Mouse (Mus musculus): ENCODE measurements around the gene Aldh16a1.

Gene Aldh16a1

GRCm38 (mm10) chr7:45154096-45154992 lies at the start of gene Aldh16a1, which contains the start of gene Pih1d1:
Gene Aldh16a1 (minus strand): TSS chr7:45154584.
Gene Pih1d1 (plus strand): TSS chr7:45154303.
- peak; percentile 96 to 97 for DNase-seq

GRCm38 (mm10) chr7:45202654-45203053 lies 48.3 kb upstream of the Aldh16a1 start:
- no peak for DNase-seq

DNA sequence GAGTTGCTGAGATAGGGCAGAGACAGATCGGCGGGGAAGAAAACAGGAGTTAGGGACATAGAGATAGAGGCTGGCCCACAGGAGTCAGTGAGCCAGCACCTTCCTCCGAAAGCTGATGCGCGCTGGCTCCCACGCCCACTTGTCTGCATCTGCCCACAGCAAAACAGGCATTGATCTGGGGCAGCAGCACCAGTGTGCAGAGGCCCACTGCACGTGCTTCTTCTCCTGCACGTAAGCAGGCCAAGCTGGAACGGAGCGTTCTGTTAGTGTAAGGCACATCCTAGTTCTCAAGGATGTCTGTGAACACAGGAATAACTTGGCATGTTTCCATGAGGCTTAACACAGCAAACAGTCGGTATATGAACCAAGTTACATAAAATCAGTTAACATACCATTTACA lies 44.6 kb upstream of the Aldh16a1 start:
- DNase-seq = no peak

DNA sequence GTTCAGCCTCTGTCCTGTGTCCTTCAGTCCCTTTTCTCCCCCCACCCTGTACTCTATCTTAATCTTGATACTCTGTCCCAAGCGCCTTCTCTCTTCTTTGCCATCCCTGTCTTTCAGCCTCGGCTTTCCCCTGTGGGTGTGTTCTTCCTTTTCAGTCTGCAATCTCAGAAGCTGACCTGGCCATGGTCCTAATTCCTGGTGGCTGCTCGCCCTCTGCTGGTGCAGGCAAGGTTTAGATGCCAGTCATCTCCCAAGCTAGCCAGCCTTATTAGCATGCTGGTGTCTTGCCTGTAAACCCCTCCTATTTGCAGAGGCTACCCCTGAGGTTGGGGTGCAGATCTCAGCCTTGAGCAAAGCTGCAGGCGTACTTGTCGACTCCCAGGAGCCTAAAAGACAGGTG lies 44.1 kb upstream of the Aldh16a1 start:
- DNase-seq = peak; percentile 71 to 78

GRCm38 (mm10) chr7:45196994-45197393 lies 42.6 kb upstream of the Aldh16a1 start:
- DNase-seq = no peak

- no peak for DNase-seq
Observed at GRCm38 (mm10) chr7:45196176-45196535, 41.8 kb upstream of the Aldh16a1 start.

DNA sequence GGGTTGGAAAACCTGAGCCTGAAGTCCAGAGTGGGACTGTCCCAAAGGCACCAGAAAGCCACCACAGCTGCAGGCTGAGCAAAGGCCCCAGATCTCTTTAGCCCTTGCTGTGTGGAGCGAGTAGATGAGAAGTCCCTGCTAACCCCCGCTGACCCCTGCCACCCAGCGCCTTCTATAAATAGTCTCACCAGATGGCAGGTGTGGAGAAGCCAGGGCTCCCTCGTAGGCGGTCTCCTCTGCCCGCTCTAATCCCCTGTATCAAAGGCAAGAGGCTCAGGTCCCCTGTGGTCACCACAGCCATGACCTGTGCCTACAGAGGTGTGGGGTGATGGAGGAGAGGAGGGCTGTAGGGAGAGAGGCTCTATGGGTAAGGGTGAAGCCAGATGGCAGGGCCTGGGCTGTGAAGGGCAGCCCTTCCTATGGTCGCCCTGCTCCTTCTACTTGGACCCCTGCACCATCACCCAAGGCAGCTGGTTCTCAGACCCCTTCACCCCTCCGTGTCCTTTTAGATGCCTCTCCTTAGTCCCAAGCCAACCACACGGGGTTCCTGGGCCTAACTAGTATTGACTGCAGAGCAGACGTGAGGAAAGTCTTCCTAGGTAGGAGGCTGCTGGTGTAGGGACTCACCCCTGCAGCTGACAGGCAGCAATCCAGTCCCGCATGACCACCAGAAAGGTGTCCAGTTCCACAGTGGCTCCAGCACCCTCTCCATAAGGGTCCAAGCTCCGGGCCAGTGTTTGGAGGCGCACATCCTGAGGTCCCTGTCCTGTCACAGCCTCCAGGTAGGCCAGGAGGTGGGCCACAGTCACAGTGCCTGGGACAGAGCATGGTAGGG lies 41.2 kb upstream of the Aldh16a1 start:
- no peak for DNase-seq

- DNase-seq = peak in 1 of 2 experiments; percentile 16
Observed at GRCm38 (mm10) chr7:45193871-45194785, 39.7 kb upstream of the Aldh16a1 start.

DNA sequence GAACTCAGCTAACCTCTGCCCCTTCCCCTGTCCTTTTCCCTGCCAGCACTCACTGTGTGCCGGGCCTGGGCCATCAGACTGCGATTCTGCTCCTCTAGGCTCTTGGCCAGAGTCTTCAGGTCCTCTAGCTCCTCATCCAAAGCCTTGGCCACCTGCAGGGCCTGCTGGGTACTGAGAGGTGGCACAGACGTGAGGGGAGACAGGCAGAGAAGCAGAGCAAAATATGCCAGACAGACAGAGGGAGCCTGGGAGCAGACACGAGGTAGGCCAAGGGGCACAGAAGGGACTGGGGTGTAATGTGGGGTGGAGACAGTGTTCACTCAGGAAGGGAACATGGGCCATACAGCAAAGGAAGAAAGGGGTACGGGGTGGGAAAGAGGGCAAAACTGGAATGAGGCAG lies 39.0 kb upstream of the Aldh16a1 start:
- DNase-seq = no peak

DNA sequence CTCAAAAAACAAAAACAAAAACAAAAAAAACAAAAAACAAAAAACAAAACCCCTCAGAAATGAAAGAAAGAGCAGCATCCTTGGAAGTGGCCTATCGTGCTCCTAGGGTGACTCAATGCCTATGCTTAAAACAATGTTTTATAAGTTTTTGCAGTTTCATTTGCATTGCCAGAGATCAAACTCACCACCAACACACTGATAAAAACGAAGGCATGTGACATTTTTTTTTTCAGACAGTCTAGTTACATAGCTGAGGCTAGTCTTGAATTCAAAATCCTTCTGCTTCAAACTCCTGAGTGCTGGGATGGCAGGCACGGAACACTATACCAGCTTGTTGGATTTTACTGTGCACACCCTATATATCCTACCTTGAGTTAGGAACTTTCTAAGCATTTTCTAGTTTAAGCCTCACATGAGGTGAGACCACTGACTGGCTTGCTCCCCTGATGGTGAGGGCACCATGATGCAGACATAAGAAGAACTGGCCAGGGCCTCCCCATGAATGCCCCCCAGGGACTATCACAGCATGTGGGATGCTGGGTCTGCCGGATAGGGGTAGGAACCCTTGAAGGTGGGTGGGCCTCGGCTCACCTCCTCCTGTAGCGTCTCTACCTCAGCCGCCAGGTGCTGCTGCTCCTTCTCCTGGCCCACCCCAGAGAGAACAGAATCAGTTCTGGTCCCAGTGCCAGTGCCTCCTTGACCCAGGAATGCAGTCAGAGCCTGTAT lies 38.4 kb upstream of the Aldh16a1 start:
- DNase-seq = no peak

DNA sequence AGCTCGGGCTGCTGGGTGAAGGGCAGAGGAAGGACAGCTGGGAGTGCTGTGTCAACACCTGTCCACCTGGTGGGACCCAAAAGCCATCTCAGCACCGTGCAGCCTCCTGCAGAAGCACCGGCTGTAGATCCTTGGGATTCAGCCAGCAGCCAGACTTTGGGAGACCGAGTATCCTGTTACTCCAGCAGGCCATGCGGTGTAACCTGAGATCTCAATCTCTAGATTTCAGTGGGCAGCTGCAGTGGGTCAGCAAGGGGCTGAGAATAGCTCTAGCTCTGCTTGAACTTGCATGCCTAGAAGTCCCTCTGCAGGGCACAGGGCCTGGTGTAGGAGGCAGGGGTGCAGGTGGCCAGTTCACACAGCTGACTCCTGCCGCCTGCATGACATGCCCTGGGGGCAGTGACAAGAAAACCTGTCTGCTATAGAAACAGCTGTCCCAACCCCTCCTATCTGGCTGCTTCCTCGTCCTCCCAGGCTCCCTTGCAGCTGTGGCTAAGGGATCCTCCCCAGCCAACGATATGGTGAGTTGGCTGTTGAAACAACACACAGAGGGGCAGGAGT lies 37.5 kb upstream of the Aldh16a1 start:
- no peak for DNase-seq

GRCm38 (mm10) chr7:45191161-45191560 lies 36.8 kb upstream of the Aldh16a1 start:
- DNase-seq = no peak

- DNase-seq = no peak
Observed at GRCm38 (mm10) chr7:45190186-45190585, 35.8 kb upstream of the Aldh16a1 start.

DNA sequence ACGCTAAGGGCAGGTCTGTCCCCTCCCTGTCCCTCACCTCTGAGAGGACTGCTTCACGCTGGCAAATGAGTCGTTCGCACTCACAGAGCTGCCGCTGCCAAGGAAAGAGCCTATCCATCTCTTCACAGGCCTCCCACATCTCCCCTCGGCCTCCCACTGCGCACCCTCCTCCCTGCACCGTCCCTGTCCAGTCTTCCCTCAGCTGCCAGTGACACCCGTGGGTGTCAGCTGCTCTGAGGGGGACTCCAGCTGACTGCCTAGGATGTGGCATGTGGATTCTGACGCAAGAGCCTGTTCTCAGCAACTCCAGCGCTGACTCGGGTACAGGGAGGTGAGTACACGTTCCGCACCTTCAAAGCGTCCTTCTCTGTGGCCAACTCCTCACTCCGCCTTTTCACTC lies 35.2 kb upstream of the Aldh16a1 start:
- DNase-seq = no peak

DNA sequence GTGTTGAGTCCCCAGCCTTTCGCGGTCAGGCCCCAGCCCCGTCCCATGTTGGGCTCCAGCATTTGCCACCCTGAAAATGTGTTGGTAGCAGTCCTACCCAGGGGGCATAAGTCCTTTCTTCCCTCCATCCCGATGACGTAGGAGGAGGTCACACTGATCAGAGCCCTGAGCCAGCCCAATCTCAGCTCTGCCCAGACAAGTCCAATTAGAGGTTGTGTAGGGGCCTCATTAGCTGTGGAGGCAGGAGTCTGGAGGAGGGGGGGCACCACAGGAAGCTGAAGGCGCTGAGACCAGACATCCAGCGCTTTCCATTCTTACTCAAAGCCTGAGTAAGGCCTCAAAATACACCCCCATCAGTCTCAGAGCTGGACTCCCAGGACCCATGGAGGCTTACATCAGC lies 31.5 kb upstream of the Aldh16a1 start:
- no peak for DNase-seq

GRCm38 (mm10) chr7:45183672-45184071 lies 29.3 kb upstream of the Aldh16a1 start:
- no peak for DNase-seq

DNA sequence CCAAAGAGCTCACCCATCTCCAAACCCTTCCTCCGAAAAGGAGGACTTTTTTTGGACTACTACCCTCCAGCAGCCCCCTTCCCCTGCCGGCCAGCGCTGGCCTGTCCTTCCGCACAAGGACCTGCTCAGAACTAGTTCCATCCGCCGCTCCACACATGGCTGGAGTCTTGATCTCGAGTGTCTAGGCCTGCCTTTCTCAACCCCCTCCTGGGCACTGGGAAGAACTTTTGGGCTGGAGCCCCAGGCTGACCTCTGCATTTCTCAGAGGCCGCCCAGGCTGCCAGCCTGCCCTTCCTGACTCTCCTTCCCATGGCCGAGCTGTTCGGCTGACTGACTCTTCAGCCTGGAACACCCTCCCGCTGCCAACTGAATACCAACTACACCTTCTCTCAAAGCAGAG lies 28.2 kb upstream of the Aldh16a1 start:
- DNase-seq = no peak

- peak; percentile 92 to 94 for DNase-seq
Observed at GRCm38 (mm10) chr7:45182199-45182601, 27.8 kb upstream of the Aldh16a1 start.

DNA sequence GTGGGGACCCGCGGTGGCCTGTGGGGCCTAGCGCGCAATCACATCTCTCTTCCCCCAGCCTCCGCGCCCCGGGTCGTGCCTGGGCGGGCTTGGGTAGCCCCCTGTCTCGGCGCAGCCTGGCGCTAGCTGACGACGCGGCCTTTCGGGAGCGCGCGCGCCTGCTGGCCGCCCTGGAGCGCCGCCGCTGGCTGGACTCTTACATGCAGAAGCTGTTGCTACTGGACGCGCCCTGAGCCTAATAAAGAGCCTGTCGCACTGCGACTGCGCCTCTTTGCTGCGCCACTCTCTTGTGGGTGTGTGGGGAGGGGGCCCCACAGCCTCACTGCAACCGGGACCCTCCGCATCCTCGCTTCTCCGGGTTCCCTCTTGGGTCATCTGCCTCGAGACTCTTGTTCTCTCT lies 27.2 kb upstream of the Aldh16a1 start:
- no peak for DNase-seq

DNA sequence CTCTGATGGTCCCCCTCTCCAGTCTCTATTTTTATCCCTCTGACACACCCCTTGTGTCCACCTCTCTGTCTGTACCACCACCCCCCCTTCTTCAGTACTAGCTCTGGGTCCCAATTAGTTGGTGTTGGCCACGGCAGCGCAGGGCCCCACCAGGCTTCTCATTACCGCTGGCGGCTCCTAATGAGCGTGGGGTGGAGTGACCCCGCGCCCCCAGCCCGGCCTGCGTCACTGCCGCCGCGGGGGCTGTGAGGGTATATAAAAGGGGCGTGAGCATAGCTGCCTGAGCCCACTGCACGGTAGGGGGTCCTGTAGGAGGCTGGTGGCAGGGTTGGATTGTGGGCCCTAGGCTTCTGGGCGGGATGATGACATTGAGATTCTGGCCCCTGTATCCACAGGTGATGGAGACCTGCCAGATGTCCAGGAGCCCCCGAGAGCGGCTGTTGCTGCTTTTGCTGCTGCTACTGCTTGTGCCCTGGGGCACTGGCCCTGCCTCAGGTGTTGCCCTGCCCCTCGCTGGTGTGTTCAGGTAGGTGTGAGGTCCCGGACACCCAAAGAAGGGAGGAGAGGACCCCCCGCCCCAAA lies 26.6 kb upstream of the Aldh16a1 start, which contains the start of gene Pth2:
TSS of gene Pth2 (plus strand) at position 100 of the 582 bp plus-strand sequence.
- DNase-seq = no peak

DNA sequence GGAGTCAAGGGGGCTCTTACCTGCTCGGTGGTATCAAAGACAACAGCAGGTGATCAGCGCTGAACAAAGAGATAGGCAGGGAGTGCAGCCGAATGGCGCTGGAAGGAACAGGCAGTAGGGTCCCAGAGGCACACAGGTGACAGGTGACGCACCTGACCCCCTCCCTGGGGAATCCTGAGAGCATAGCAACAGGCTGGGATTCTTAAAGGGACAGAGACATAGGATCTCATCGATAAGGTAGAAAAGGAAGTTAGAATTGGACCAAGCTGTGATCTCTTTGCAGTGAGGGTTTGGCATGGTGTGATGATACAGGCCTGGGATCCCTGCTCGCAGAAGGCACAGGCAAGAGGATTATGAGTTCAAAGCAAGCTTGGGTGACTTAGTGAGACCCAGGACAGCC lies 25.1 kb upstream of the Aldh16a1 start, which contains the start of gene Gfy:
TSS of gene Gfy (minus strand) at position 101 of the 400 bp plus-strand sequence.
- no peak for DNase-seq

Measured in lung, adult 18-20 months (tissue).